Mouse (Mus musculus) hindlimb bud, embryonic 11.5 days (tissue): ENCODE measurements at regions not wholly inside any gene's neighbourhood (a gene's known extent, or its start where the extent isn't known, plus 50 kb on each side); places are given as distances from the start of the nearest gene placed in this dataset.

Experiments used
- DNase-seq: peaks from one replicate; pipeline ENCODE4 v3.0.0-alpha.2; 2012; ENCODE audit warnings: low read depth, low spot score; ENCODE audit errors: extremely low spot score

DNA sequence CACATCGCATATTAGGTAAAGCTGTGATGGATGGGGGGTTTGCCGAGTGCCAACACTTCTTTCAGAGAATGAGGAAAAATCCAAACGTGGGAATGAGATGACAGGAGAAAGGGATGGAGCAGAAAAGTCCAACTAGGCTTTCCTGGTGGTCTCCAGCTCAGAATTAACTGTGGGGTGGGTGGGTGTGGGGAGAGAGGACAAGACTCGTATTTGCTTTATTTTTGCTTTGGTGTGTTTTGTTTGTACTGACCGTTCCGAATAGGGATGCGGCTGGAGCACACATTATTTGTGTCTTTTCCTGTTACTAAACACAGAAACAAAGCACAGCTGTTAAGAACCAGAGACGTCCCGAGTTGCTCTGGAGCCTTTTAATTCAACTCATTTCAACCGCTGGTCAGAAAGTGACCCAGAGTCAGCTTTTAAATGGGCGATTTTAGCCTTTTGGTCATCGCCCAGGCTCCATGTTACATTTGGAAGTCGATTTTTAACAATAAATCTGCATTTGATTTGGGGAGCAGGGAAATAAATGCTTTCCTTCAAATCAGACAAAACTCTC lies 136.7 kb downstream of the Gm10295 start:
- DNase-seq: no peak

GRCm38 (mm10) chr7:71193131-71193530 lies 158.2 kb downstream of the Gm10295 start:
- no peak for DNase-seq

DNA sequence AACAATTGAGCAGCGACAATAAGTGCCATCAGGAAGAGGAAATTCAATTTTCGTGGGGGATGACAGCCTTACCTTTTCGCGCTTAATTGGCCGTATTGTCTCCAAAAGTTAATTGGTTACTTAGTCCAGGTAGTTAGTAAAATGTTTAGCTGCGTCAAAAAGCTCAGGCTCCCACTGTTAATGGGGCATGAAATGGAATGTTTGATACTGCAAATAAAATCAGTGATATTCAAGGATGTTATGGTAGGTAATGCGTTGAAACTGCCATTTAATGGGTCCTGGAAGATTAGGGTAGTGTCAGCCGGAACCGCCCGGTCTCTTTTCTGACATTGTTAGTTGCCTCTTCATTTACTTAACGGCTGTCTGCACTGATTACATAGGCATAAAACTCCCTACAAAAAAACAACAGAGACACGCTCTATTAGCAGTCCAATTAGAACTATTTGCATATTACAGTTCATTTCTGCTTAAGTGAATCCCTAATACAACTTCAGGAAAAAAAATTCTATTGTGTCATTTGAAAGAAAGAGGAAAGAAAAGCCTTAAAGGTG lies 161.0 kb downstream of the Gm10295 start:
- DNase-seq: no peak

- no peak for DNase-seq
Observed at GRCm38 (mm10) chr7:71189757-71190156, 161.5 kb downstream of the Gm10295 start.

DNA sequence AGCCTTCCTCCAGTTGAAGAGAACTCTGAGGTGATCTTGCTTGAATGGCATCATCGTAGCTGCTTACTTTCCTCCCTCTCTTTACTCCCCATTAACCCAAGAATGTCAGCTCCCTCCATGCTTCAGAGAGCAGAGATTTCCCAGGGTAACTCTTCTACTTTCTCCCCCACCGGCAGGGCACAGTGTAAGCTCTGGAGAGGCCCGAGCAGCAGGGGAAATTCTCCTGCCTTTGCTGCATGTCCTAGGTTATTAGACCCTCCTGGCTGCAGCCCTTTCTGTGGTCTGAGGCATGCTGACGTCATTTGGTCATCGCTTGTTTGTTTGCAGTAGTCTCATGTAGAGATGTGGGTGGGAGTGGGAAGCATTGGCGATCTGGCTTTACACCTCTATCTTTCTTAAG lies 163.2 kb downstream of the Gm10295 start:
- DNase-seq: no peak

- DNase-seq: no peak
Observed at GRCm38 (mm10) chr7:71174871-71175270, 176.4 kb downstream of the Gm10295 start.

- DNase-seq: no peak
Observed at GRCm38 (mm10) chr7:71139068-71139467, 212.2 kb downstream of the Gm10295 start.

GRCm38 (mm10) chr7:71129981-71130380 lies 221.3 kb downstream of the Gm10295 start:
- no peak for DNase-seq

- no peak for DNase-seq
Observed at GRCm38 (mm10) chr7:71128928-71129327, 222.4 kb downstream of the Gm10295 start.

- no peak for DNase-seq
Observed at GRCm38 (mm10) chr7:71121453-71121852, 229.8 kb downstream of the Gm10295 start.

GRCm38 (mm10) chr7:71120975-71121374 lies 230.3 kb downstream of the Gm10295 start:
- no peak for DNase-seq

- no peak for DNase-seq
Observed at GRCm38 (mm10) chr7:71119987-71120386, 231.3 kb downstream of the Gm10295 start.

- no peak for DNase-seq
Observed at GRCm38 (mm10) chr7:71107101-71107500, 244.2 kb downstream of the Gm10295 start.

DNA sequence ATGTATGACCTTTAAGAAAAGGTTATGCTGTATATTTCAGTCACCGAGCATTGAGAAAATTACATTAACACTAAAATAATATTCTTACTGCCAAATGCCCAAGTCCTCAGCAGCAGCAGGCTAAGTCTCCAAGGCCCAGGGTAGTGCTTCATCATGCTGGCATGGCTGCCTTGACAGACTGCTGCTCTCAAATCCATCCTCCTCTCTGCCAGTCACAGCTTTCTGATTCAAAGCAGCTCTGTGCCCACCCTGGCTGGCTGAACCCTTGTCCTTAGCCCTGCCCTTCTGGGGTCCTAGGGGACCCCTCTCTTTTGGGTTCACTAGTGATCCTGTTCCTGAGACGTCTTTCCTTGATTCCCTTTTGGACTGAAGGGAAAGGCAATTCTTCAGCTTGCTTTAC lies 251.0 kb downstream of the Gm10295 start:
- no peak for DNase-seq

DNA sequence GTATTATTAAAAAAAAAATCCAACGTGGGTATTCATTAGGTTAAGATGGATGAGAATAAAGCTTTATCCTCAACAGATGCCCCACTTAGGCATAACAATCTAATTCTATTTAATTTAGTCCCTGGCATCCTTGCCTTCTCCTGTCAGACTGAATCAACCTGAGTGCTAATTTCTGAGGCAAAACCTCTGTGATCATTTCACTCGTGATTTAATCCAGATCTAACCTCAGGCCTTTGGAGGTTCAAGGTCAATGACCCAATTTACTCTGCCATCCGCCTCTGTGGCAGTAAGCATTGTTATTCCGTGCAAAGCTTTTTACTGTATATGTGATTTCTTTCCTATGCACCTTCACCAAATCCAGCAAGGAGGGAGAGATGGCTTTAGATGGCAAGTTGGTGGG lies 253.0 kb downstream of the Gm10295 start:
- DNase-seq: peak; percentile 16

GRCm38 (mm10) chr7:71093301-71093939 lies 257.9 kb downstream of the Gm10295 start:
- no peak for DNase-seq

DNA sequence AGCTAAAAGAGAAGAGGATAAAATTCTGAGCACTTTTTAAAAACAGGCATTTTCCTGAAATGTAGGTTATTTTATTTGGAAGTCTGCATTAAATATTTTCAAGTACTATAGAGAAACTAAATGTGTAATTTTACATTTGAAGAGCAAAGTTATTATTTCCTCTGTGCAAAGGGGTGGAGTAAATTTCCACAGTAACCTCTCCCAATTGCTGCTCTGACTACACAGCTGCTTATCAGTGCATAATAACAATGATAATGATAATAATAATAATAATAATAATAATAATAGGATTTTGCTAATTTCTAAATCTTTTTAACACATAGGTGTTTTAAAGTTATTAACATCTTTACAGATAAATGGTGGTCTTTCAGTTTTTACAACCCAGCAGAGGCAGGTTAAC lies 258.5 kb downstream of the Gm10295 start:
- DNase-seq: no peak

DNA sequence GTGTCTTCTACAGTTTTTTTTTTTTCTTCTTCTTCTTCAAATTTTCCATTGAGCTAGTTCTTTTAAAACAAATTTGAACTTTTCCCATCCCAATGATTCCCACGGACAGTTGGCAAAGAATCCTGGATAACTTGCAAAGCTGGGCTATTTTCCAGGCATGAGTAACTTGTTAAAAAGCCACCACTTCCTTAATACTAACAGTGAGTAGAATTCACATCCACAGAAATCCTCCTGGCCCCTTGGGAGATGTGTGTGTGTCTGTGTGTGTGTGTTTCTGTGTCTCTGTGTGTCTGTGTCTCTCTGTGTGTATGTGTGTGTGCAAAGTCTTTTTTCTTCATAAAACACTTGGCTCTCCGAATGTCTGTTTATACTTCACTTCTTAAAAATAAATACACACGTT lies 259.0 kb downstream of the Gm10295 start:
- DNase-seq: no peak

DNA sequence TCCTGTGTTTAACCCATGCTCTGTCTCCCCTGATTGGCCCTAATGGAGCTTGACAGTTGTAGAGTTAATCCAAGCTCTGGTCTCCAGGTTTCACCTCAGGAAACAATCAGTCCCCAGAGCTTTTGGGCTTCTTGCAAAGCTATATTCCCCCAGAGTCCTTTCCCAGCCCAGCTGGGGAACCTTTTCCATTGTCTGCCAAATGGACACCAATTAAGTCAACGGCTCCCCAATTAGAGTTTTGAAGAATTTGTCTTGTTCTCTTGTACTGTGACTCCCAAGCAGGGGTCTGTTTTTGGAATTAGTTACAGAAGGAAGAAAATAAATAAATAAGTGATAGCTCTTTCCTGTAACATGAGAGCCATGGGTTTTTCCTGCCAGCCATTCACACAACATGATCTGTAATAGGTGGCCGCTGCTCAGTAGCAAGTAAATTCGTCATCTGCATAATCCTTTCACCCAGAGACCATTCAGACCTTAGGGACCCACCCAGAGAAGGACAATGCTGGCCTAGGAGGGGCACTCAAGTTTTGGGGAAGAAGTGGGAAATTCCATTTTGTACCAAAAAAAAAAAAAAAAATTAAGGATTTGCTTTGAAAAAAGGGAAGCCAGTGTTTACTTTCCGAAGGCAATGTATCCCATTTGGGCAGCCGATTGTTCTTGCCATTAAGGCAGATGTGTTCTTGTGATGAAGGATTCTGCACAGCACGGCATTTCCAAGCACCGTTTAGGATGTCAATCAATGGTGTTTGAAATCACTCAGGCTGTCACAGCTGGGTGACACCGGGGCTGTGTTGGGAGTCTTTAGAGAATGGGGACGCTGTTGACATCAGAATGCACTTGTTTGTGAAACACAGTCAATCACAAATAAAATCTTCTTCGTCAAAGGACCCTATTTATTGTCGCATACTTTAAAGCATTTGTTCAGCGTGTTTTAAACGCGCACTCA lies 286.6 kb downstream of the Gm10295 start:
- DNase-seq: no peak

GRCm38 (mm10) chr7:71050825-71051224 lies 300.5 kb downstream of the Gm10295 start:
- no peak for DNase-seq

- no peak for DNase-seq
Observed at GRCm38 (mm10) chr7:71047201-71047600, 304.1 kb downstream of the Gm10295 start.

GRCm38 (mm10) chr7:71046596-71046995 lies 304.7 kb downstream of the Gm10295 start:
- DNase-seq: no peak
